ENCODE assay signal across 8 mouse cellular contexts in the genomic region with DNA sequence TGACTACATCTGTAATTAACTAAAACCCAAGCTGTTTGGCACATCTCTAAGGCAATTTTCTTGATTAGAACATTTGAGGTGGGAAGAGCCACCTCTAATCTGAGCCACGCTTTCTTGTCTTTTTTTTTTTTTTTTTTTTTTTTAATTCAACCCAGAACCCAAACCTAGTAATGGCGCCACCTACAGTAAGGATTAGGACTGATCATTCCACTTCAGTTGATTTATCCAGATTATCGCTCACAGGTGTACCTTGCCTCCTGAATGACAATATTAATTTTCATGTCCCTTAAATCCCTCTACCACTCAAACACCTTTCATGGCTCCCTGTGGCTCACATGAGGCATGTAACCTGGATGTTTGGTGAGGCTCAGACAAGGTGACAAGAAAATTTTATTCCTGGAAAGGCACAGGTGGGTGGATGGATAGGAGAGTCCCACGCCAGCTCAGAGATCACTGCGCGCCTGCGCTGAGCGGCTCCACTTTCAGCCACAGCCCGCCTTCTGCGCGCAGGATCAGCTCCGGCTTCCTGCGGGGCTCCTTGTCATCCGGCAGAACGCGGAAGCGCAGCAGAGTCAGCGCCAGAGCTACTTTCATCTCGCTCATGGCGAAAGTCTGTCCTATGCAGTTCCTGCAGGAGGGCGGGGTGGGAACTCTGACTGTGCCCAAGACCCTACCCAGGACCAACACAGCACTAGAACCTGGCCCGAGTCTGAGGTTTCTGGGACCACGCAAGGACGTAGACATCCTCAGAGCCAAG. TPM values are rescaled to one million over a fixed set of nuclear protein-coding genes. Genes with fewer than 3 reads are reported as not detected.
A peak's percentile ranks its signal among the peaks of the same experiment; 100 is the strongest.
DNase-seq lines count a peak whose midpoint lies in the region; ATAC-seq and TF ChIP-seq lines count a peak whose summit lies in the region.

No protein-coding gene starts in this region.

- H3K9ac ChIP-seq in ES-E14 (ENCODE audit: insufficient read depth, low read depth, low read length, poor library complexity, severe bottlenecking) = peak overlapping the region; percentile 55; the same call in 1 of the 2 replicates
- peak overlapping the region; percentile 70 for H3K9ac ChIP-seq in hindbrain, embryonic 16.5 days (ENCODE audit: low read depth, low read length)

- TF ChIP-seq POLR2A in cerebellum, adult 2 months (IDR thresholded peaks at IDR 0.05; ENCODE audit: borderline replicate concordance, insufficient read depth, low read length) = peak; percentile 82

- DNase-seq in ES-E14 (ENCODE audit: low read depth, low spot score) = peak; percentile 46
- peak; percentile 73 to 79 for DNase-seq in cerebellum, adult 2 months
- DNase-seq in left cerebral cortex, adult 18-20 months (ENCODE audit: low spot score in 2 of 2) = peak; percentile 66 to 80
- peak; percentile 50 for DNase-seq in lung, postnatal 25 days (ENCODE audit: low spot score)
- peak; percentile 83 for DNase-seq in right cerebral cortex, adult 18-20 months
- peak; percentile 80 for DNase-seq in thymus, postnatal 4 days

- H3K4me3 ChIP-seq in ES-E14 (ENCODE audit: insufficient read depth in 1 of 2, low read depth in 1 of 2, low read length in 2 of 2, poor library complexity in 1 of 2, severe bottlenecking in 1 of 2) = peak overlapping the region; percentile 61 to 66
- H3K4me3 ChIP-seq in cerebellum, adult 2 months (replicated peaks; ENCODE audit: insufficient read depth, low read depth, low read length) = peak overlapping the region; percentile 78
- peak overlapping the region; percentile 46 for H3K4me3 ChIP-seq in hindbrain, embryonic 16.5 days (ENCODE audit: low read length)

- no peaks in the 10 kb centered on the region for H3K27me3 ChIP-seq in cerebellum, adult 2 months (ENCODE audit: control insufficient read depth, insufficient read depth, low read length)
- H3K27me3 ChIP-seq in hindbrain, embryonic 16.5 days (replicated peaks; ENCODE audit: control insufficient read depth, insufficient read depth, low read length) = no peaks in the 10 kb centered on the region

- TF ChIP-seq CTCF in cerebellum, adult 2 months (IDR thresholded peaks at IDR 0.05; ENCODE audit: borderline replicate concordance, insufficient read depth, low read depth, low read length) = no peak

- 7% methylated on average over 24 of the region's 24 CpGs for WGBS in cerebellum, adult 2 months
- WGBS in hindbrain, embryonic 16.5 days = 7% methylated on average over 24 of the region's 24 CpGs

- H3K4me2 ChIP-seq in hindbrain, embryonic 16.5 days (ENCODE audit: low read length) = peak overlapping the region; percentile 72

- H3K9me3 ChIP-seq in ES-E14 (ENCODE audit: control insufficient read depth, insufficient read depth, low read depth, low read length) = no peaks in the 10 kb centered on the region
- H3K9me3 ChIP-seq in hindbrain, embryonic 16.5 days (ENCODE audit: control insufficient read depth, low read length) = no peaks in the 10 kb centered on the region

- no peak overlapping the region for H3K27ac ChIP-seq in ES-E14 (ENCODE audit: insufficient read depth, low read depth, low read length, poor library complexity, severe bottlenecking)
- 0 out of 2 replicates have a peak overlapping the region, but pooled peaks have one; percentile 56 for H3K27ac ChIP-seq in cerebellum, adult 2 months (ENCODE audit: insufficient read depth, low read length)
- H3K27ac ChIP-seq in hindbrain, embryonic 16.5 days (ENCODE audit: low read depth, low read length) = peak overlapping the region; percentile 80

- in situ Hi-C loops in ES-E14 (cut with MboI; ENCODE audit: low sequenced_read_pairs in 2 of 2, unreplicated experiment in 2 of 2) = loop anchor here in 1 of 2 experiments (25.0 kb wide), 1 partner anchor 851 kb away; no protein-coding TSS in a partner anchor

- no peaks in the 10 kb centered on the region for H3K36me3 ChIP-seq in ES-E14 (ENCODE audit: control insufficient read depth, insufficient read depth, low read length, poor library complexity, severe bottlenecking)
- H3K36me3 ChIP-seq in hindbrain, embryonic 16.5 days (ENCODE audit: control insufficient read depth, insufficient read depth, low read length) = no peaks in the 10 kb centered on the region

- peak; percentile 100 for ATAC-seq in frontal cortex, adult (ENCODE audit: low TSS enrichment)
- ATAC-seq in hindbrain, embryonic 16.5 days = peak; percentile 95

- H3K4me1 ChIP-seq in ES-E14 (ENCODE audit: control insufficient read depth in 2 of 2, insufficient read depth in 2 of 2, low read length in 2 of 2, poor library complexity in 1 of 2) = peaks cover 0 to 5% of the 10 kb centered on the region in 2 experiments; a peak in 1 of 4 replicates
- no peaks in the 10 kb centered on the region; the same call in 1 of the 2 replicates for H3K4me1 ChIP-seq in cerebellum, adult 2 months (ENCODE audit: control insufficient read depth, insufficient read depth, low read length)
- peaks cover 2% of the 10 kb centered on the region; the same call in 1 of the 2 replicates for H3K4me1 ChIP-seq in hindbrain, embryonic 16.5 days (ENCODE audit: control insufficient read depth, insufficient read depth, low read depth, low read length)

TF ChIP-seq in ES-E14, 5 proteins besides CTCF, POLR2A, EP300 and RAD21:
- TF ChIP-seq ZC3H11A (IDR thresholded peaks at IDR 0.05; ENCODE audit: borderline replicate concordance, low read depth, low read length) = no peak
- TF ChIP-seq ZNF384 (IDR thresholded peaks at IDR 0.05; ENCODE audit: low read depth, low read length) = peak; percentile 97
- TF ChIP-seq MAFK (IDR thresholded peaks at IDR 0.05; ENCODE audit: insufficient read depth, low read depth, low read length) = no peak

RNA-seq across cellular contexts. Expression of a gene that starts 21.1 kb away (rescaled TPM):
- 0.18 and 0.32 TPM in 2 replicates for total RNA-seq in ES-E14 (2012; rRNA removed)
- 0.18 and 0.24 TPM in 2 replicates for polyA plus RNA-seq in cerebellum, adult 2 months (2012; rRNA removed)
- 0.88 and 0.92 TPM in 2 replicates for polyA plus RNA-seq in hindbrain, embryonic 16.5 days (2015; fragmentation: Nextera tagmentation; extraction: Ambion mirVana)
- total RNA-seq in left cerebral cortex, adult 18-20 months (2021) = not detected

RNA-seq across cellular contexts. Expression of a gene that starts 37.5 kb away (rescaled TPM):
- 50.8 and 79.0 TPM in 2 replicates for total RNA-seq in ES-E14 (2012; rRNA removed)
- 20.6 and 24.0 TPM in 2 replicates for polyA plus RNA-seq in cerebellum, adult 2 months (2012; rRNA removed)
- polyA plus RNA-seq in hindbrain, embryonic 16.5 days (2015; fragmentation: Nextera tagmentation; extraction: Ambion mirVana) = 16.8 and 18.5 TPM in 2 replicates
- total RNA-seq in left cerebral cortex, adult 18-20 months (2021) = 10 to 100 TPM; 15.3 to 15.4 TPM

RNA-seq across cellular contexts. Expression of a gene that starts 52.7 kb away (rescaled TPM):
- not detected in 2 replicates for total RNA-seq in ES-E14 (2012; rRNA removed)
- 0.10 TPM in 1 of 2 replicates, not detected in the other for polyA plus RNA-seq in cerebellum, adult 2 months (2012; rRNA removed)
- not detected in 2 replicates for polyA plus RNA-seq in hindbrain, embryonic 16.5 days (2015; fragmentation: Nextera tagmentation; extraction: Ambion mirVana)
- total RNA-seq in left cerebral cortex, adult 18-20 months (2021) = not detected
